Mouse (Mus musculus): ENCODE measurements at regions not wholly inside any gene's neighbourhood (a gene's known extent, or its start where the extent isn't known, plus 50 kb on each side); places are given as distances from the start of the nearest gene placed in this dataset.

DNA sequence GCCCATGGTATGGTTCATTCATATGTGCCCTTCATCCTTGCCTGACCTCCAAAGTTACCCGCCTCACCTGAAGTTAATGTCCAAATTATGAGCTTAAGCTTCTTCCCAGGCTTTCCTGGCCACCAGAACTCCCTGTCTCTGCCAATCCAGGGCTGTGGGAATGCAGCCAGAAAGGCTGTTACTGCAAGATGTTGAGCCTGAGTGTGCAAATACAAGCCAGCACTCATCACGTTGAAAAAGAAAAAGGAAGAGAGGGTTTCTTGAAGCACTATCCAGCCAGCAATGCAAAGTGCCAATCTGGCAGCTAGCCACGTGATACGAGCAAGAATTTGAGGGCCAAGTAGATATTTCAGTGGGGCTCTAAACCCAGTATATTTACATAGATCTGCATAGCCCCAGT lies 213.7 kb downstream of the Hs3st3b1 start:
- DNase-seq (ENCODE audit: extremely low spot score, low read depth, low spot score): no peak

DNA sequence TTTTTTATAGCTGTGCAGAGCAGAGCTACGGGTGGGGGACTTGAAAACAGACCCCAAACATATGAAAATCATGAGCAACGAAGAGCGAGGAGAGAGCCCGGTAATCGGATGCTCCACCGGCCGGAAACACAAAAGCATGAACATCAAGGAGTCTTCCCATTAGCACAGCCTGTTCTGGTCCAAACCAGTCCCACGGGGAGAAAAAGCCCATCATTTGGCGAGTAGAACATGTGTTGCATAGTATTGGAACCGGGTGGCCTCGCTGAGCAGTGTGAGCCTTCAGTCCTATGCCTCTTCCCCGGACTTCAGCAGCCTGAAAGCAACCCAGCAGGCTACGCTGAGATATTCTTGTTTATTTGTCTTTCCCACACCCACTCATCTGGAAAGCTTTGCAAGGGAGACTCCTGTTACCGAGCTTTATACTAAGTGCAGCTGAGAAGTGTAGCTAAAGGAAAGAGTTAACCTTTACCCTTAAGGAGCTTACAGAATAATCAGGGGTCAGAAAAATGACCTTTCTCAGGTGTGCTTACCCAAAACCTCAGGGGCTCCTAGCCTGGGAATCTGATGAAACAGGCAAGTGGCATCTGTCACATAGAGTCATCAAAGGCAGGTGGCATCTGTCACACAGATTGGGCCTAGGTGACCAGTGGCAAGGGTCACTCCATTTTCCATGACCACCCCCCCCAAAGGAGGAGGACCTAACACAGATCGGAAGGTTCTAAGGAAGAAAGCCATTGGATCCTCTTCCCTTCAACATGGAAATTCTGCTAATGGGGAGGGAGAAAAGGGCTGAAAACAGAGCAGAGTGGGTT lies 209.8 kb downstream of the Hs3st3b1 start:
- no peak for DNase-seq (ENCODE audit: extremely low spot score, low read depth, low spot score)

DNA sequence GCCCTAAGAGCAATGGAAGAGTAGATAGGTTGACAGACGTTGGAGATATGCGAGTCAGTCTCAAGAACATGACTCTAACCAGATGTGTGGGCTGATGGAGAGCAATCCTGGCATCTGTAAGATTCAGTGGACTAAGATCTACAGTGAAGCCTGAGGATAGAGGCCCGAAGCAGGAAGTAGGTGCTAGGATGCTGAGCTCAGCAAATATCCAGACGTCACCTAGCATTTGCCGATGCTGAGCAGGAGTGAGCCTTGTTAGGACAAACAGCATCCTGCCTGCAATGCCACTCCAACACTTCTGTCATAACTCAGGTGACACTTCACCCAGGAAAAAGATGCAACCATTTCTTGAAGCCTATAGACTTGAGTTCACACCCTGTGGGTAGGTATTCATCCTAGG lies 199.8 kb downstream of the Hs3st3b1 start:
- no peak for DNase-seq (ENCODE audit: extremely low spot score, low read depth, low spot score)

DNA sequence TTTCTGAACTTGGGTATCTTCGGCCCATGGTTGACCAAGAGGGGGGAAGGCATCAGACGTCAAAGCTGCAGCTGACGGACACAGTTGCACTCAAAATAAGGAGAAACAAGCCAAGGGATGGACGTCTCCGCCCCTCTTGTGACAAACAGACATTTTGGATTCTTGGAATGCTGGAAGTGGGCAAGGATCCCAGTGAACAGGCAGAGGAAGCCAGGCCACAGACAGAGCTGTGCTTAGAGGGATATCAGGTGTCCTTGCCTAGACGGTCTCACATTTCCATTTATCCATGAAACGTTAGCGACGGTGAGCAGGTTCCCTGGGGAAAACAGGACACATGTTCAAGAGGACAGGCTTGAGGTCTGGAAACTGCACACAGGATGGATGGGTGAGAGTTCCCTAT lies 191.2 kb downstream of the Hs3st3b1 start:
- DNase-seq (ENCODE audit: extremely low spot score, low read depth, low spot score): no peak

DNA sequence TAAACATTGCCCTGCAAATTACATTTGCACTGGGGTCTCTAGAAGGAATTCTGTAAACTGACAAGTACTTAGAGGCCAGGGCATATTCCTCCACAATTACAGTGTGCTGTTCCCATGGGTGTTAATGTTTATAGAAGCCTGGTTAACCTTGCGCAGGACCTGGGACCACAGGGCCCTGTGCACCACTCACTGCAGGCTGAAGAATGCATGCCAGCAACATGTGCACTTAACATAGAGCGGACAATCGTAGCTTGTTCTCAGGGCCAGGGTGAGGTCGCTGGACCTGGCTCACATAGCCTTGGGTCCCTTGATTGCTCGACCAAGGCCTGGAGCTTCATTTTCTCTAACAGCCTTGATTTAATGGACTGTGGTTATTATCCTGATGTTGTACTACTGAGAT lies 168.8 kb downstream of the Hs3st3b1 start:
- no peak for DNase-seq (ENCODE audit: extremely low spot score, low read depth, low spot score)

DNA sequence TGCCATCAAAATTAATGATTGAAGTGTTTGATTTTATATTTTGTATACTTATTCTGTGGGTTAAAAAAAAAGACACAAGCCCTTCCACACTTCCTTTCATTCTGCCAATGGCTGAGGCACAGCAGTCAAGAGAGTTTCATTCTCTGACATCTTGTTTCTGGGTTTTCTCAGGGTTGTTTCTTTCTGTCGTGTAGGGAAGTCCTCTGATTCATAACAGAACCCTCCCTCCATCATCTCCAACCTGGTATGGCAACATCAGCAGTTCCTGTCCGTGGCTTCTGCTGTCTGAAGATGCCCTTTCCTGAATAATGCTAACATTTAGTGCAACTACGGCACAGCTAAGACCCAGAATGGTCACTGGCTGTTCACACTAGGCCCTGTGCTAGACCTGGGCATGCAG lies 167.3 kb downstream of the Hs3st3b1 start:
- no peak for DNase-seq (ENCODE audit: extremely low spot score, low read depth, low spot score)

DNA sequence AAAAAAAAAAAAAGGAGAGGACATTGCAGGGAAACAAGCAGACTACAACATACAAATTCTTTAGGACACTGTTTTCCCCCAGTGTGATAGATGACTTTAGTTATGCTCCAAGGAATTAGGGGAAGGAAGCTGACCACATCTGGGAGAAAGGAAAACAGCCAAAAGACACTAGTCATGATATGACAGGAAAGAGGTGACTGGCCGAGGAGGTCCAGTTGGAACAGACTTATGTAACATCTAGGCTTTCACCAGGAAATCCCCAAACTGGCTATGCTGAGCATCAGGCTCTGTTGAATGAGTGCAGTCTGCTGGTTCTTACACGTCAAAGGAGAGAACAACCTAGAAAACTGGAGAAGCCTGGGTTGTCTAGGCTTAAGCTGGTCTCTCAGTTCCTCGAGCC lies 163.8 kb downstream of the Hs3st3b1 start:
- no peak for DNase-seq (ENCODE audit: extremely low spot score, low read depth, low spot score)

DNA sequence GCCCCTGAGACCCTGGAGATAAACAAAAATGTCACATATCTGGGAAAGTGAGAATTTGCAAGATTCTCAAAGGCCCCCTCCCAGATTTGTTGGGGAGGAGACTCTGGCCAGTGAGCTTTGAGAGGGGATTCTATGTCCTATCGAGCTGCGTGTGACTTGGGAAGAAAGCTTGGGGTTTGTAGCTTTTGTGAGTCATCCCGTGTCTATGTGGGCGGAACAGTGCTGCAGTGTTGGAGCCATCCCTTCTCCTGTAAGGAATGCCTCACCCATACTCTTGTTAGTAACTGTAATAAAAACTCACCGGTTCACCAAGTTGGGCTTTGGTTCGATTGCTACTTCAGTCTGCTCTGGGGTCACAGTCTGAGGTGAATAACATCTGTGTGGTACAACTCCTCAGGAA lies 160.5 kb downstream of the Hs3st3b1 start:
- no peak for DNase-seq (ENCODE audit: extremely low spot score, low read depth, low spot score)

DNA sequence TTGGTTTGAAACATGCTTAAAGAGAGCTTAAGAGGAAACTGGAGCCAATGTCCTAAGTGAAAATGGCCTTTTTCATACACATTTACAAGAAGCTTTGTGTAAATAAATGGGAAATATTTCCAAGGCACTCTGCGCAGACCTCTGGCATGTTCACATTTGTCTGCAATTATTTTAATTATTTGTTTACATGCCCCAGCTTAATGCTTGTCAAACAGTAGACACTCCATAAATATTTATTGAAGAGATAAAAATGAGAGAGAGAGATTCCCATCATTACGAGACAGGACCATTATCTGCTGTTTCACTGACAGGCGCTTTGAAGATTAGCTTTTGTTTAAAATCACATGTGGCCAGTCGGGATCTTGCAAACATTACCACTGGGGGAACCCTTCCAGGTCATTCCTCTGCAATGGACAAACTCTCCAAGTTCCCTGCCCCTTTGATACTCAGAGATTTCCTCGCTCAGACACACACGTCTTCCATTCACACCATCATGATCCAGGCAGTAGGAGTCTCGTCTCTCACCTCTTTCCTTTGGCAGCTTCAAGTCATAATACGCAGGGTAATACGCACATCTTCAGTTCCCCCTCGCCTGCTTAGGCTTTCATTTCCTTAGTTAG lies 154.3 kb downstream of the Hs3st3b1 start:
- no peak for DNase-seq (ENCODE audit: extremely low spot score, low read depth, low spot score)

DNA sequence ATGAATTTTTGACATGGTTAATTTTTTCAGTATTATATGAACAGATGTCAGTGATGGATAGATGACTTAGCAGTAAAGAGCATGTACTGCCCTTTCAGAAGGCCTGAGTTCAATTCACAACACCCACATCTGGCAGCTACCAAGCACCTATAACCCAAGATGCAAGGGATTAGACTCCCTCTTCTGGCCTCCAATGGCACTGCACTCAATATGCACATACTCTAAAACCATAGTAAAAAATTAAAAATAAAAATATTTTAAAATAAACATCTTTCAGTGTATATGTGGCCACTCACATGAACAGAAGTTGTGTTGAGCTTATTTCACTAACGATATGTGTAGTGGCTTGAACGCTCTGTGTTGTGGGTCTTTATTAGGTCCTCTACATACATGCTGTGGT lies 152.4 kb downstream of the Hs3st3b1 start:
- DNase-seq (ENCODE audit: extremely low spot score, low read depth, low spot score): no peak

DNA sequence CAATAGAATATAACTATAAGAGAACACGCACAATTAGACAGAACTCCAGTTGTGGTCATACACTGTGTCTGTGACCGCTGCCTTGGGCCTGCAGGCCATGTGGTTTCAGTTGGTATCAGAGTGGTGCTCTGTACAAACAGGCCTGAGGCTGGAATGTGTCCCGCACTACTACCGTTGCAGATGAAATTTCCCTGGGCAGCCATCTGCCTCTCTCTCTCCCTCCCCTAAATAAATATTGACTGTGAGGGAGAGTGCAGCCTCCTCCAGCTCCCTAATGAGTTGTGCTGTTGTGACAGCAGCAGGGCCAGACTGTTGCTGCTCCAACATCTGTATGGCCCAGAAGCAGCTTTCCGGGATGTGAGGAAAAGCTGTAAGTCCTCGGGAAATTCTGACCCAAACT lies 146.7 kb downstream of the Hs3st3b1 start:
- DNase-seq (ENCODE audit: extremely low spot score, low read depth, low spot score): no peak

DNA sequence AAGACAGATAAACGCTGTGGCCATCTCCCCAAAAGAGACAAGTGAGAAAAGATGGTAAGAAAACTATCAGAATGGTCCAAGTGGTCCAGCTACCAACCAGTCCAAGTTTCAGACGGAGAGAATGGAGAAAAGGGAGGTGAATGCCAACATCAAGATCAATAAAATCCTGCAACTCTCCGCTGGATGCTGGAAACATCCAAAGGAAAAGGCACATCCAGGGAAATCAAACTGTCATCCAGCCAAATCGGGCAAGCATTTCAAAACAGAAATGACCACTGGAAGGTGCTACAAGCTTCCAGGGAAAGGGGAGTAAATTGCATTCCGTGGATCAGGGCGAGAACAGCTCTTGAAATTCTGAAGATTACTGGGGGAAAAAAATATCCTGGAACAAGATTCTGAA lies 142.7 kb downstream of the Hs3st3b1 start:
- DNase-seq (ENCODE audit: extremely low spot score, low read depth, low spot score): no peak

DNA sequence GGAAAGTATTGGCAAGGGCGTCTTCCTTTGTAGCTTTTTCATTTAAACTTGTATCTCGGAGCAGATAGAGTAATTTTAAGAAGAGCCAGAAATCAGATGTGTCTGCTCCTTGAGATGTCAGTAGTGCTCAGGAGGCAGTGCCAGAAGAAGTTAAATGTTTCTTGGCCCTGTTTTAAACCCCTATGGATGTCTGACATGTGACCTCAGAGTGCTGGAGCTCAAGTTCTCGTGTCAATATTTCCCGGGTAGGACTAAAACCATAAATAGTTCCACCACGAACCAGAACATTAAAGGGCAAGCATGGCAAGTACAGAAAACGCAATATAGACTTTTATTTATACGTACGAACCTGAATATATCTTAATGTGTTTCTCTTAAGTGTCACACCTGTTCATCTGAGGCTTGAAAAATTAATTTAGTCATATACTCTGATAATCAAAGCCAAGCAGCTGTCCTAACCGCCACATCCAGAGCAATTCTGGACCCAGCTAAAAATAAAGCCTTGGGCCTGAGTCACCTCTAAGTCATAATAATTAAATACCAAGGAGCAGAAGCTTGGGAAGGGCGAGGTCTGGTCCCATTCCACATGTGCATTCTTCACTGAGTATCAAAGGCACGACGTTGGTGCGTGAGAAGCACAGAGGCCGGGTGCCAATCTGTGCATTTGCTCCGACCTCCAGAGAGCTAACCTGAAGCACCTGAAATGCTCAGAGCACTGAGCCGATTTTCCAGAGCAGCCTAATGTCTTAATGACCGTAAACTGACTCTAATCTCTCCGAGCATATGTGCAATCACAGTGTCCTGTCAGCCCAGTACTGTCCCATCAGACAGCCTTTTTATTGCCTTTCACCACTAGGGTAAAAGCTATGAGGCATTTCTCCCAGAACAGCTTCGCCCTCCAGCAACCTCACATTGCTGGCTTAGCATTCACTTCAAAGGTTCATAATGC lies 139.8 kb downstream of the Hs3st3b1 start:
- no peak for DNase-seq (ENCODE audit: extremely low spot score, low read depth, low spot score)

DNA sequence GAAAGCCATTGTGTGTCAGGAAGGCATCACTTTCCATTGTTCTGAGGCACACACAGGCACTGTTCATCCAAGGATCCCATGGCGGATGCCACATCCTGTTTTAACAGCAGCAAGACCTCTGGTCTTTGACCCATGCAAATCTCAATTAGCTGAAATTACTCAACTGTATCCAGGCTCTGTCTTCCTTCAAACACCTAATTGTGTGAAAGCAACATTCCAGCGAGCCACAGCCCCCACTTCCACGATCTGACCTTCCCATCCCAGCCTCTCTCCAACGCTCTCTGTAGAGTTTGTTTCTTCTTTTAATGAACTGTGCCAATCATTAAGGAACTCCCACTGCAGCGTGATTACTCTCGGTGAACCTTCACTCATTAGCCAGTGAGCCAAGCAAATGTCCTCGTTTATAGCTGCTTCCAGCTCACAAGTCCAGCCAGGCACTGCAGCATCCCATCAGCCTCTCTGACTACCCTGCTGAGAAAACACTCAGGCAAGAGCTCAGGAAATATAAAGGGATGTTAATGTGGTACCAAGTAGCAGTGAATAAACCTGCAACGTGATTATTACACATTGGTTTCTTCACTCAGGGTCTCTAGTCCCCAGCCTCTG lies 136.7 kb downstream of the Hs3st3b1 start:
- no peak for DNase-seq (ENCODE audit: extremely low spot score, low read depth, low spot score)

DNA sequence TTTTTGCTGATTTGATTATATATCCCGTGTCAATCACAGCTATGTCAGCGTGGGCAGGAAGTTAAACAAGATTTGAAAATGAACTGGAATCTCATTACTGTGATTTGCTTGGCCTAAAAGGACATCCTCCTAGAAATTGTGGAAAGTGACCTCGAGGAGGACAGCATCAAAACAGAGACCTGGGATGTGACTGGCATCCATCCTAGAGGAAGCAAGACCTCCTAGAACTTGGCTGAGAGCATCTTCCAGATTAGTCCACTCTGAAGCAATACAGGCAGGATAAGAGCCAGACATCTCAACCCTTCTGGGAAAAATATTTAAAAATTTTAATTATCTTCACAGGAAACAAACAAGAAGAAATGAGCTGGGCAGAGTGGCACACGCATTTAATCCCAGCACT lies 136.1 kb downstream of the Hs3st3b1 start:
- no peak for DNase-seq (ENCODE audit: extremely low spot score, low read depth, low spot score)

DNA sequence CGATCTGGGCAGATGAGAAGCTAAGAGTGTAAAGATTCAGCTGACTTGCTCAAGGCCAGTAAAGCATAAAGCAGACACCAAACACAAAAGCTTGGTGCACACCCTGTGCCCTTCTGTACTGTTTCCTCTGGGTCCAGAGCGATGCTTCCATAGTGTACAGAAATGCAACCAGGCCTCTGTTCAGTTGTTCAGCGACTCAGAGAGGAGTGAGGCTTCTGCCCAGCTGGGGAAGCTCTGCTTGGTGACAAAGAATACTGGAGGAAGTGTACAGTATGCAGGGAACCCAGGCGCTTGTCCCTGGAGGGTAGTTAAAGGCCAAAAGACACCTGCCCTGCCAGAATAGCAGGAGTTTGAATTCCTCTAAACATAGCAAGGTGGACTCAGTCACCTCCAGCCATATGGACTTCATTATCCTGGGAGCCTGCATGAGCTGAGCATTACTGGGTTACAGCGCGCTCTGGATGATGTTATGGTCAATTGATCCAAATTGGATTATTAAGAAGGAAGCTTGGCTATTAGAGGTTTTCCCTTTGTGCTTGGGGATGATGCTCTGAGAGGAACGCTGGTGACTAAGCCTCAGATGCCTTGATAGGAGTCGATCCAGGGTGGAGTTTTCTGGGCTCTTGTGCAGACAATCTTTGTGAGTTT lies 132.5 kb downstream of the Hs3st3b1 start:
- DNase-seq (ENCODE audit: extremely low spot score, low read depth, low spot score): peak; percentile 73

DNA sequence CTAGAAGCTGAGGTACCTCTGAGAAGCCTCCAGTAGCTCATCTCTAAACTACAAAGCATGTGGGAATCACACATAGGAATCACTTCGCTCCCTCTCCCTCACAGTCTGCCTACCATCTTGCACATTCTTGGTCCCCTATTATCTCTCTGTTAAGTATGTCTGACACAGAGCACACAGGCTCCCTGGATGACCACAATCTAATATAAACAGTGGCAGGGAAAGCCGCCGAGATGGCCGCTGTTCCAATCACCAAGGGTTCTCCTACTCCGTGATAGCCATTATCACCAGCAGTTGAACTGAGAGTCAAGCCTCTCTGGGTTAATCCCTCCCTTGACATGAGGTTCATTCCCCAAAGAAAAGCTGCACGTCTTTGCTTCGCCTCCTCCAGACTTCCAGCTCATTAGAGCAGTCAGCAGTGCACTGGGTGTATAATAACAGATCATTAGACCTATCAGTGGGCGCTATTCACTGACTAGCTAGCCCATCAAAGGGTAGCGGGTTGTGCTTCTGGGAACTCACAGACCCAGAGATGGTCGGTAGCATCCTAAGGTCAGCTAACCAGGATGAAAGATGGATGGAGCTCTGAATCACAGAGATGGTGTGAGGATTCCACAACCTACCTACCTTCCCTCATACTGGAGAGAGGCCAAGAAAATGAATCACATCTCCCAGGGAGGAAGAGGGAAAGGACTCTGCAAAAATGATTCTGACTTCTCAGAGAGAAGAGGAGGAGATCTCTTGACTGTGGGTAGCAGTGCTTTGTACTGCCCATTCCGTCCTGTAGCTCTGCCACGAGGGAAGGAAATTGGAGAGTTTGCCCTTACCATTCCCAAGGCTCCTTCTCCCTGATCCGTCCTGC lies 130.9 kb downstream of the Hs3st3b1 start:
- no peak for DNase-seq (ENCODE audit: extremely low spot score, low read depth, low spot score)

DNA sequence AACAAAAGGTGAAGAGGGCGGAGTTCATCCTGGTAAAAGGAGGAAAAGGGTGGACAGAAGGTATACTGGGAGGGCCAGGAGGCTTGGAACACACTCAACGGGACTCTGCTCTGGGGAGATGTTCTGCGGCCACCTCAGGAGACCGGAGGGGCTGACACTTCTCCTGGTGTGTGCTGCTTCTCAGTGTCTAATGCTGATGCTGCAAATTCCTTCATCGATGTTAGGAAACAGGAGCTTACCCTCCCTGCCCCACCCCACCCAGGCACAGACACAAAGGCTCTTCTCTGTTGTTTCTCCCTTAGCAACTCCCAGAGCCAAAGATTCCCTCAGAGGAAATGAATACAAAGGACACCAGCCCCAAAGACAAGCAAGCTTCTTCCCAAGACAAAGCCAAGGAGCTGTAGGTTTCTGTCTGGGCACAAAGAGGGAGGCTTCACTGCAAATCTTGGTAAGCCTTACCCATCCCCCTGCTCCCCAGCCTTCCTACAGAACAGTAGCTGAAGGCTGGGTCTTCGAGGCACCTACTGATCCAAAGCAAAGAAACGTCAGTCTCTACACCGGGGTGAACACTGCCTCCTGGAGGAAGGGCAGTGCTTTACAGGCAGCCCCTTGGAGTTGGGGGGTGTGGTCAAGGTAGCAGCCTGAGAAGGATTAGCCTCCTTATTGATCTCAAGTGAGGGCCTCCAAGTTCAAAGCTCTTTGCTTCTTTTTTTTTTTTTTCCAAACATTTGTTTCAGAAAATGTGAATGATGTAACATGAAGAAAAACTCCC lies 128.2 kb downstream of the Hs3st3b1 start:
- no peak for DNase-seq (ENCODE audit: extremely low spot score, low read depth, low spot score)

DNA sequence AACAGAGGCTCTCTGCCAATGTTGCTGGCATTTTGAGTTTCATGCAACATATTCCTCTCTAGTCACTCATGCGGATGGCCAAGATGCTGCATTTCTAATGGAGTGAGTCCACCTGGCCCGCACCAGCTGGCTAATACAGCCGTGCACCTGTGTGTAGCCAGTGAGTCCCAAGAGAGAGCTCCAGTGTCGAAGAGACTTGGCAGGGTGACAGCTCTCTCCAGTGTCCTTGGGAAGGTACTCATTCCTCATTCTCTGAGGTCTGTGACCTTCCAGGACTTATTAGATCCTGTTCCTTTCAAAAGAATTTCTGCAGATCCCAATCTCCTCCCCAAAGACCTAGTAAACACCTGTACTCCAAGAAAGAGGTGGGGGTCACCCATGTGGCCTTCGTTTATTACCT lies 109.9 kb downstream of the Hs3st3b1 start:
- no peak for DNase-seq (ENCODE audit: extremely low spot score, low read depth, low spot score)

Measured in hindlimb bud, embryonic 11.5 days (tissue).